Mouse (Mus musculus) neural tube, embryonic 14.5 days (tissue): ENCODE data around the gene Ikzf4. TPM values are rescaled to one million over a fixed set of nuclear protein-coding genes. Genes with fewer than 3 reads are reported as not detected.
"Not testable (repeated sequence)": the region's sequence is repeated elsewhere in the genome, so short reads cannot be mapped to it uniquely, and the experiment has no call there.

Experiments used
- ATAC-seq: fragments of 200-750 bp; cut with Nextera tagmentation; 2 replicates; pipeline ENCODE4 v1.8.0; 2017; ENCODE audit warnings: low read depth, mild to moderate bottlenecking, moderate TSS enrichment, moderate library complexity
- H3K27ac ChIP-seq: fragments of 300-500 bp; sonication (generic); 2 replicates; pipeline ENCODE4 v1.5.1; 2014; ENCODE audit warnings: low read depth, mild to moderate bottlenecking, control low read depth, low read length, moderate library complexity, mixed read lengths
- H3K27me3 ChIP-seq: fragments of 300-500 bp; sonication (generic); 2 replicates; pipeline ENCODE4 v1.6.1; 2014; ENCODE audit warnings: low read length; ENCODE audit not compliant: control insufficient read depth, insufficient read depth
- H3K36me3 ChIP-seq: fragments of 300-500 bp; sonication (generic); 2 replicates; pipeline ENCODE4 v1.6.1; 2014; ENCODE audit warnings: low read length, mixed read lengths; ENCODE audit not compliant: control insufficient read depth, insufficient read depth
- H3K4me1 ChIP-seq: fragments of 300-500 bp; sonication (generic); 2 replicates; pipeline ENCODE4 v1.6.1; 2014; ENCODE audit warnings: low read length; ENCODE audit not compliant: control insufficient read depth, insufficient read depth
- H3K4me2 ChIP-seq: fragments of 300-500 bp; sonication (generic); 2 replicates; pipeline ENCODE4 v1.6.1; 2014; ENCODE audit warnings: mild to moderate bottlenecking, low read depth, low read length, control low read depth
- H3K4me3 ChIP-seq: fragments of 300-500 bp; sonication (generic); 2 replicates; pipeline ENCODE4 v1.5.1; 2014; ENCODE audit warnings: low read depth, low read length, control low read depth, mixed read lengths
- H3K9ac ChIP-seq: fragments of 300-500 bp; sonication (generic); replicated peaks from 2 replicates; pipeline ENCODE4 v1.6.1; 2014; ENCODE audit warnings: low read depth, mild to moderate bottlenecking, control low read depth, low read length, mixed read lengths
- H3K9me3 ChIP-seq: fragments of 300-500 bp; sonication (generic); 2 replicates; pipeline ENCODE4 v1.6.1; 2016; ENCODE audit warnings: low read length; ENCODE audit not compliant: control insufficient read depth
- WGBS: fragments of 180-500 bp; shearing (Covaris S2); extraction: QIAGEN DNeasy Blood & Tissue Kit; methylation state at CpG from one replicate; pipeline ENCODE4 v1.1.7; 2014; 5-methylcytosine and 5-hydroxymethylcytosine counted together
- polyA plus RNA-seq: library from polyadenylated mRNA; unstranded; fragments of >200 nt; fragmentation: Nextera tagmentation; extraction: Ambion mirVana; gene quantifications from 2 replicates; pipeline ENCODE4 v1.2.1, GENCODE M21; 2014

Ikzf4 gene
- polyA plus RNA-seq, 1 experiment from 2014 or later: 22.9 TPM

GRCm38 (mm10) chr10:128618570-128618969, 27.2 kb downstream of the Ikzf4 start:
- no peak overlapping the region for H3K9ac ChIP-seq
- no peak overlapping the region for H3K4me2 ChIP-seq
- no peaks in the 10 kb centered on the region for H3K4me1 ChIP-seq
- no peak overlapping the region for H3K27ac ChIP-seq
- no peaks in the 10 kb centered on the region for H3K27me3 ChIP-seq
- ATAC-seq: no peak
- no peaks in the 10 kb centered on the region for H3K9me3 ChIP-seq
- WGBS: 81% methylated on average over 1 of the region's 1 CpGs
- H3K4me3 ChIP-seq: no peak overlapping the region
- H3K36me3 ChIP-seq: no peaks in the 10 kb centered on the region

DNA sequence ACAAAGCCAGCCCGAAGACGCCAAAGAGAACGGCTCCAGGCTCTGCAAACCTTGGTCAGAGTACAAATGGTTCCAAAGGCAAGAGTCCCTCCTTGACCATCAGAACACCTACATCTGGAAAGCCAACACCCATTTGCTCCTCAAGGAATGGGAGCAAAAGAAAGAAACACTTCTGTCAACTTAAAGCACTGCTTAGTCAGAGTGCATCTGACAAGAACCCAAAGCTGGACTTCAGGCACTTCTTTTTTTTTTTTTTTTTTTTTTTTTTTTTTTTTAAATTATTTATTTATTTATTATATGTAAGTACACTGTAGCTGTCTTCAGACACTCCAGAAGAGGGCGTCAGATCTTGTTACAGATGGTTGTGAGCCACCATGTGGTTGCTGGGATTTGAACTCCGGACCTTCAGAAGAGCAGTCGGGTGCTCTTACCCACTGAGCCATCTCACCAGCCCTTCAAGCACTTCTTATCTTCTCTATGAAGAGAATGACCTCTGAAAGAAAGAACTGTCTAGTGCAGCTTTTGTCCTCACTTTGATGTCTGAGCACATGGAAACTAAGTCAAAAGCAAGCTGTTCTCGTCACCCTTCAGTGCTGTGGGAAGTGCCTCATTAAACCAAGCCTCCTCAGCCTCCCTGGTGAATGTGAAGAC, 29.9 kb downstream of the Ikzf4 start:
- not testable (repeated sequence) for H3K4me2 ChIP-seq, H3K9me3 ChIP-seq, H3K27me3 ChIP-seq, H3K9ac ChIP-seq, H3K4me3 ChIP-seq, H3K27ac ChIP-seq, H3K36me3 ChIP-seq, ATAC-seq, H3K4me1 ChIP-seq
- WGBS: 85% methylated on average over 6 of the region's 7 CpGs

DNA sequence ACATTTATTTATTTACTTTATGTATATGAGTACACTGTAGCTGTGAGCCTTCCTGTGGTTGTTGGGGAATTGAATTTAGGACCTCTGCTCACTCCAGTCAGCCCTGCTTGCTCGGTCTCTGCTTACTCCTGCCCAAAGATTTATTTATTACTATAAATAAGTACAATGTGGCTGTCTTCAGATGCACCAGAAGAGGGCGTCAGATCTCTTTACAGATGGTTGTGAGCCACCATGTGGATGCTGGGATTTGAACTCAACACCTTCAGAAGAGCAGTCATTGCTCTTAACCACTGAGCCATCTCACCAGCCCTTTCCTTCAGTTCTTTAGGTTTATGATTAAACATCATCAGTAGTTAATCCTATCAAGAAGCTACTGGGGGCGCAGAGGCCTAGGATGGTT, 30.9 kb downstream of the Ikzf4 start:
- WGBS: 58% methylated on average over 3 of the region's 3 CpGs
- Histone ChIP-seq H3K9ac (no peak overlapping the region), H3K4me3 (no peak overlapping the region), H3K36me3 (no peaks in the 10 kb centered on the region), H3K4me2 (no peak overlapping the region), H3K27me3 (no peaks in the 10 kb centered on the region), H3K9me3 (no peaks in the 10 kb centered on the region), H3K4me1 (no peaks in the 10 kb centered on the region), H3K27ac (no peak overlapping the region)
- no peak for ATAC-seq

DNA sequence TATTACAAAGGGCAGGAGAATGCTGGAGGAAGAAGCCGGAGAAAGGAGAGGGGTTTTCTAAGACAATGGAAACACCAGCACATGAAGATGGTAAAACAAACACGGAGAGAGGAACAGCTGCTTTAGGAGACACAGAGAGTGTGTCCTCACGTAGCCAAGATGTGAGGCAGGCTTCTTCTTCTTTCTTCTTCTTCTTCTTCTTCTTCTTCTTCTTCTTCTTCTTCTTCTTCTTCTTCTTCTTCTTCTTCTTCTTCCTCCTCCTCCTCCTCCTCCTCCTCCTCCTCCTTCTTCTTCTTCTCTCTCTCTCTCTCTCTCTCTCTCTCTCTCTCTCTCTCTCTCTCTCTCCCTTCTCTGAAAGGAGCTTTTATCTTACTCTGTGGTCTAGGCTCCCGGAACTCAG, 32.0 kb downstream of the Ikzf4 start:
- H3K9ac ChIP-seq, H3K27ac ChIP-seq, H3K4me2 ChIP-seq, H3K9me3 ChIP-seq, H3K36me3 ChIP-seq, H3K4me1 ChIP-seq, ATAC-seq, H3K4me3 ChIP-seq, H3K27me3 ChIP-seq: not testable (repeated sequence)
- WGBS: 68% methylated on average over 4 of the region's 4 CpGs

DNA sequence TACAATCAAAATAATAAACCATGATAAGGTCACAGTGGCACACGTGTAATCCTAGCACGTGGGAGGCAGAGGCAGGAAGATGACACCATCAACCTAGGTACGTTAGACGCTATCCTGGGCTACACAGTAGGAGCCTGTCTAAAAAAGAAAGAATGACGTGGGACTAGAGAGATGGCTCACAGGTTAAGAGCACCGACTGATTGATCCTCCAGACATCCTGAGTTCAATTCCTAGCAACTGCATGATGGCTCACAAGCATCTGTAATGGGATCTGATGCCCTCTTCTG, 32.7 kb downstream of the Ikzf4 start:
- Histone ChIP-seq H3K36me3 (no peaks in the 10 kb centered on the region), H3K4me1 (no peaks in the 10 kb centered on the region), H3K27ac (no peak overlapping the region), H3K9me3 (no peaks in the 10 kb centered on the region), H3K4me3 (no peak overlapping the region), H3K27me3 (no peaks in the 10 kb centered on the region), H3K9ac (no peak overlapping the region), H3K4me2 (no peak overlapping the region)
- WGBS: 45% methylated on average over 6 of the region's 6 CpGs
- 0 out of 2 replicates have a peak, but pooled peaks have one; percentile 4 for ATAC-seq

- no peak overlapping the region for H3K4me2 ChIP-seq
- ATAC-seq: peak; percentile 72
- H3K4me3 ChIP-seq: no peak overlapping the region
- H3K27ac ChIP-seq: no peak overlapping the region
- H3K9ac ChIP-seq: no peak overlapping the region
- H3K36me3 ChIP-seq: no peaks in the 10 kb centered on the region
- WGBS: 17% methylated on average over 16 of the region's 16 CpGs
- H3K9me3 ChIP-seq: no peaks in the 10 kb centered on the region
- H3K27me3 ChIP-seq: no peaks in the 10 kb centered on the region
- H3K4me1 ChIP-seq: no peaks in the 10 kb centered on the region
These were observed 33.2 kb downstream of the Ikzf4 start for GRCm38 (mm10) chr10:128612433-128613153.

GRCm38 (mm10) chr10:128606483-128606882, 39.3 kb downstream of the Ikzf4 start:
- Histone ChIP-seq H3K27ac (no peak overlapping the region), H3K36me3 (no peaks in the 10 kb centered on the region), H3K4me3 (no peak overlapping the region), H3K9me3 (no peaks in the 10 kb centered on the region), H3K9ac (no peak overlapping the region), H3K4me2 (no peak overlapping the region), H3K27me3 (no peaks in the 10 kb centered on the region), H3K4me1 (no peaks in the 10 kb centered on the region)
- ATAC-seq: no peak
- 45% methylated on average over 2 of the region's 2 CpGs for WGBS

DNA sequence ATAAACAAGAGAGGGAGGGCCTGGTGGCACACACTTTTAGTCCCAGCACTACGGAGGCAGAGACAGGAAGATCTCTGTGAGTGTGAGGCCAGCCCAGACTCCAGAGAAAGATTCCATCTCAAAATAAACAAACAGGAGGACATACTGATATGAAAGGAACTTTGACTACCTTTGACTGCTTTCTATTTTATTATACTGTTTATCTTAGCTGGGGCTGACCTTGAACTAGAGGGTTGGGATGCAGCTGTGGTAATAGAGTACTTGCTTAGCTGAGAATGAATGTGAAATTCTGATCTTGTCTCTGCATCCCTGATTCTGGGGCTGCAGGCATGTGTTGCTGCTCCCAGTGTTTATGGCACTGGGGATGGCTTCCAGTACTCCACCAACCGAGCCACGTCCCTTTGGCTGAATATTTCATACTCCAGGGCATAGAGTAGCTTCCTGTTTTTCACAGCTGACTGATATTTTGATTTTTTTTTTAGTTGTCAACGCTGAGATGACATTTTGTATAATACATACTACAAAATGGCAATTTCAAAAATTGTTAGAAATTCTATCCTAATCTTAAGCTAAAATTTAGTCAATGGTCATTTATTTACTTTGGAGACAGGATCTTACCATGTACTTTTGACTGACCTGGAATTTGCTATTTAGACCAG, 43.2 kb downstream of the Ikzf4 start:
- H3K9ac ChIP-seq: no peak overlapping the region
- H3K4me1 ChIP-seq: no peaks in the 10 kb centered on the region
- 87% methylated on average over 4 of the region's 4 CpGs for WGBS
- no peak for ATAC-seq
- H3K9me3 ChIP-seq: no peaks in the 10 kb centered on the region
- H3K27me3 ChIP-seq: no peaks in the 10 kb centered on the region
- H3K27ac ChIP-seq: no peak overlapping the region
- H3K36me3 ChIP-seq: no peaks in the 10 kb centered on the region
- H3K4me2 ChIP-seq: no peak overlapping the region
- H3K4me3 ChIP-seq: no peak overlapping the region

DNA sequence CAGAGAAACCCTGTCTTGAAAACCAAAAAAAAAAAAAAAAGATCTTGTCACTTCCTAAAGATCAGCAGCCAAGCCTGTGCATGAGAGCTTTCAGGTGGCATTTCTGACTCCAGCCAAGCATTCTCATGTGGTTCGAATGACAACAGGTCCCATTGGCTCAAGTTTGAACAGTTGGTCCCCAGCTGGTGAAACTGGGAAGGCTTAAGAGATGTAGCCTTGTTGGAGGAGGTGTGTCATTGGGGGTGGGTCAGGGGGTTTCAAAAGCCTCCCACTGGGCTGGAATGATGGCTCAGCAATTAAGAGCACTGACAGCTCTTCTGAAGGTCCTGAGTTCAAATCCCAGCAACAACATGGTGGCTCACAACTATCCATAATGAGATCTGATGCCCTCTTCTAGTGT, 44.3 kb downstream of the Ikzf4 start:
- Histone ChIP-seq H3K27ac (no peak overlapping the region), H3K27me3 (no peaks in the 10 kb centered on the region), H3K9ac (no peak overlapping the region), H3K4me2 (no peak overlapping the region), H3K4me1 (no peaks in the 10 kb centered on the region), H3K36me3 (no peaks in the 10 kb centered on the region), H3K9me3 (no peaks in the 10 kb centered on the region), H3K4me3 (no peak overlapping the region)
- no peak for ATAC-seq
- 89% methylated on average over 1 of the region's 1 CpGs for WGBS
